Mouse (Mus musculus) left cerebral cortex, postnatal 36 days (tissue): Measurements from ENCODE around the gene Ccser2. TPM values are rescaled to one million over a fixed set of nuclear protein-coding genes. Genes with fewer than 3 reads are reported as not detected.
"Not testable (repeated sequence)": the region's sequence is repeated elsewhere in the genome, so short reads cannot be mapped to it uniquely, and the experiment has no call there.

Experiments
- DNase-seq, 2 experiments: peaks; one replicate each; pipeline ENCODE4 v3.0.0; 2021 to 2022; ENCODE audit warnings: low spot score in 2 of 2, mixed read lengths in 1 of 2
- intact Hi-C: fragments of 180-260 bp; cut with DNase I; formaldehyde crosslinking; loops from one replicate; pipeline ENCODE4 v1.15.1; 2025
- total RNA-seq, 2 experiments: library from RNA; stranded (reverse); gene quantifications; 2 replicates each; pipeline ENCODE4 v1.2.3; 2021

Gene Ccser2
- 10 to 100 TPM; 81.6 to 84.1 TPM for total RNA-seq

DNA sequence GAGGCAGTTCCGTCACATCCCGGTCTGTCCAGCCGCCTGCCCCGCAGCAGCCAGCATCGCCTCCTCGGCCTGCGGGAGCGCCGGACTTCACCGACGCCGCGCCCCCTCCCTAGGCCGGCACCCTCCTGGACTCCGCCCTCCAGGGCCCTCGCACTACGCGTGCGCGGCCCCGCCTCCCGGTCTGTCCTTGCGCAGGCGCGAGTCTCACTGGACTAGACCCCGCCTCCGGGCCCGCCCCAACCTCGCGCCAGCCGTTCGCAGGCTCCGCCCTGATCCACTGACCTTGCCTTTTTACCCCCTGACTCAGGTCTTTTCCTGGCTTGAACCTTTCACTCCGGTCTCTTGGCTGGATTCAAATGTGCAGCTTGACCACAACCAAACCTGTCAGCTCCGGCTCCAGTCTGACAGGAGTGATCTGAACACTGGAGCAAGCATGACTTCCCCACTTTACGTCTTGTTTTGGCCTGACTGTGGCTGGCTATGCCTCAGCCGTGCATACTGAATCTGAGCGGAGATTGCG lies at the start of gene Ccser2:
Gene Ccser2, minus strand, starts transcription at position 150 of the 520 bp plus-strand sequence.
- intact Hi-C loops: no loop called here
- DNase-seq: peak; percentile 96 to 98

DNA sequence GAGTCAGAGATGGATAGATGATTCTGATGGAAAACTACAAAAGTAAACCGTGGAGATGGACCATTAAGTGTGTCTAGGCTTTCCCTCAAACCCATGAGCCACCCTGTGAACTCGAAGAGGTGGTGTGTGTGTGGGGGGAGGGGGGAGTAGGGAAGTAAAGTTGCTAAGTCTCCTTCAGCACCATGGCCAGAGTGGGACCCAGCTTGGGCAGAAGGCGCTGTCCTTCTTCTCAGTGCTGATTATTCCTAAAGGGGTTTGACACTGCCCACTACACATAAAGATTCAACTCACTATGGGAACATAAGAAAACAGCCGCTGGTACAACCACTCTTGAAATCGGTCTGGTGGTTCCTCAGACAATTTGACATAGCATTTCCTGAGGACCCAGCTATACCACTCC lies 47.3 kb upstream of the Ccser2 start:
- intact Hi-C loops: no loop called here
- DNase-seq: no peak

DNA sequence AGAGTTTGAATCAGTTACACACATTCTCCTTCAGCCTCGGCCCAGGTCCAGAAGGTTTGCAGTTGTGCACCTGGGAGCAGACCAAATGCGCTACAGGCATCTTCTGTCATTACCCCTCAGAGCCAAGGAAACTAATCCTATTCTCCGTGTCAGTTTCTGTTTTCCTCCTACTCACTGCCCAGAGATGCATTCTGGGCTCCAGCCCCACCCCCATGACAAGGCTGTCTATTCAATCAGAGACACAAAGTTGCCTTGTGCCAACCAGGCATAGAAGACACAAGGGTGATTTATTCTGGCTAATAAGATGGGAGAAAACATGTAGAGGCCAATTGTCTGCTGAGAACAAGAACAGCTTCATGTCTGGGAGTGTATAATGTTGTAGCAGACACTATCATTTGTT lies 45.1 kb upstream of the Ccser2 start:
- DNase-seq: no peak

DNA sequence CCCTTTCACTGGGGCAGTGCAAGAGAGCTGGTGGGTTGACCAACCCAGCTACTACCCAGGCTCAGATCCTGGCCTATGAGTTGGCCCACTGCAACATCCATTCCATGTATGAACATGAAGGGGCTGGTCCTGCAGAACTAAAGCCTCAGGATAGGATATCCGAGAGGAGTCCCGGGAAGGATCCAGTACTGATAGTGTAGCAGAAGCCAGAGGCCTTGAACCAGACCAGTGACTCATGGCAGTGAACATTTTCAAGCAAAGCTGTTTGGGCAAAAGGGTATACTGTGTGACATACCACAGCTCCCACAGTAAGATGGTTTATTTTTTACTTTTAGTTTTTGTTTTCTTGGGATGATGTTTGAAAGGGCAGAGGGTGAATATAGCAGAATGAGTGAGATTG lies 41.1 kb upstream of the Ccser2 start:
- intact Hi-C loops: no loop called here
- DNase-seq: no peak

More for the DNA sequence above, 45.1 kb upstream of the Ccser2 start:
- intact Hi-C loops: no loop called here

DNA sequence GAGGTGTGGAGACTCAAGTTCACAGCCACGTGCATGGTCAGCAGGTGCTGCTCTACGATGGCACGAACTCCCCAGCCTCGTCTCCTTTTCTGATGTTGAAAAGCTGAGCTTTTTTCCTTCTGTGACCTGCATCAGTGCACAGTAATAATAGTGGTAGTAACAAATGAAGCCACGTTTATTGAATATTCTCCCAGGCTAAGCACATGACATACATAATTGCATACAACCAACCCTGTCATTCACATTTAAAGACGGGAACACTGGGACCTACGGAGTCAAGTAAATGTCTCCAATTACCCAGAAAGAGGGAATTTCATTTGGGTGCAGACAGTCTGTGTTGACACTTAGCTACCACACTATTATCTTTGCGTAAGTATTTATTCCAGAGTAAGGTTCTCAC lies 37.9 kb upstream of the Ccser2 start:
- DNase-seq: no peak
- intact Hi-C loops: no loop called here

DNA sequence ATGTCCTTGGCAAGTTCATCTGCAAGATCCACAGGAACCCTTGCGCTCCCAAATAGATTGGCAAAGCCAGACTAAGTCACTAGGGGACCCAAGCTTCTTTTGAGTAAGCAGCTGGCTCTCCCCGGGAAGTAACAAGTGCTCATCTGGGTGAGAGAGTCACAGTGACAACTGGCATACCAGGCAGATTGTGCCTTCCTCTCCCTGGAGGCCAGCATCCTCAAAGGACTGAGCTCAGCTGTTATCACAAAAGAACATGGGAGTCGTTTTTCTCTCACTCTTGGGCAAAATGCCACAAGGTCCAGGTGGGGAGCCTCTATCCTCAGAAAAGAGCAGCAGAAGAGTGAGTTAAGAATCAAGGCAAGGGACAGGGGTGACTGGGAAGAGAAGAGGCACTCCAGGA lies 37.3 kb upstream of the Ccser2 start:
- DNase-seq: no peak
- intact Hi-C loops: no loop called here

DNA sequence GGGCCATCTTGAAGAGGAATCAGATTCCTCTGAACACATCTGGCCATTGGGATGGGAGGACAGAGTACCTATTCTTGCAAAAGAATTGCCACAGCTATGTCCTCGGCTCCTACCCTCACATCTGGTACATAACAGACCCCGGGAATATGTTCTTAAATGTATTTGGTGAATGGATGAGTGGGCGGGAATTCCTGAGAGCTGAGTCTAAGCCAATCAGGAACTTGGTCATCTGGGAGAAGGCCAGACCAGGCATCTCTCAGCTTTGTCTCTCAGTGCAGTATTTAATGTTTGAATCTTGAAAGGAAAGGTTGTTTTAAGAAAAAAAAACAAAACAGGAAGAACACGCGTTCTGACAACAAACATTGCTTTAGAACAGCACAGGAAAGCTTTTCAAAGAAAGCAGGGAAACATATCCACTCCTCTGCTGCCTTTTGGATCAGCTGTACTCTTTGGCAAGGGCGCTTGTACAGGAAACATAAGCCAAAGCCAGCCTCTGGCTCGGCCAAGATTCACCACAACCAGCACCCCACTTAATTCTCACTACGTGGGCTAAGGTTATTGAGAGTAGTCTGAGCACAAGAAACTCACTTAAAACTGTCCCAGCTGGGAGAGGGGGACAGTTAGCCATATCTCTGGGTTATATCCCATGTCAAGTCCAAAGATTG lies 35.0 kb upstream of the Ccser2 start:
- intact Hi-C loops: no loop called here
- DNase-seq: no peak

DNA sequence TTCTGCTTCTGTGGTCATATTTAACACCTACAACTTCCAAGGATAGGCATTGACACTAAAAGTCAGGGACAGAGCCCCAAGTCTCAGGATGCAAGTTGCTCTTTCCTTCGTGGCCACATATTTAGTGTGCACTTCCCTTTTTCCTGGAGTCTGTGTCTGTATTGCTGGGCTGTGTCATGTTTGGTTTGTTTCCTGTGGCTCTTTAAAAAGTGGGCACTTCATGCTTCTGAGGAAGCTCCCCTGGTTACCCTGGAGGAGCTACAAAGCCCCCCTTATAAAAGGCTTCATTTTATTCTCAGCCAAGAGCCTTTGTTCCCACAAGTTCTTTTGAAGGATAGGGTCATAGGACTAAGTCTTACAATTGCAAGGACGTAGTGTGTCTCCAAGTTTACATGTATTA lies 34.3 kb upstream of the Ccser2 start:
- DNase-seq: no peak

DNA sequence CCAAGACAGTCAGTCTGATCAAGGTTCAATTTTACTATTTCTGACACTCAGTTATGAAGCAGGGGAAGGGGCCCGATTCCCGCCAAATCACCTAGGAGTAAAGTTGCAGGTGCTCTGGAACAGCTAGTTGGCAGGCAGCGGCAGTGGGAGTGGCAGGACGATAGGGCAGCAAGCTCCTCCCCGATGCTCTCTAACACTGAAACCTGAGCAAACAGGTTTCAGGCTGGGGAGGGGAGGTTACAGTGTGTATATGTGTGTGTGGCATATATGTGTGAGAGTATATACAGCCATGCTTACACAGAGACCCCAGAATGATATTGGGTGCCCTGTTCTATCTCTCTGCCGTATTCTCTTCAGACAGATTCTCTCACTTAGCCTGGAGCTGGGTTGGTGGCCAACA lies 32.2 kb upstream of the Ccser2 start:
- DNase-seq, intact Hi-C loops: not testable (repeated sequence)

More for the DNA sequence above, 34.3 kb upstream of the Ccser2 start:
- intact Hi-C loops: no loop called here

DNA sequence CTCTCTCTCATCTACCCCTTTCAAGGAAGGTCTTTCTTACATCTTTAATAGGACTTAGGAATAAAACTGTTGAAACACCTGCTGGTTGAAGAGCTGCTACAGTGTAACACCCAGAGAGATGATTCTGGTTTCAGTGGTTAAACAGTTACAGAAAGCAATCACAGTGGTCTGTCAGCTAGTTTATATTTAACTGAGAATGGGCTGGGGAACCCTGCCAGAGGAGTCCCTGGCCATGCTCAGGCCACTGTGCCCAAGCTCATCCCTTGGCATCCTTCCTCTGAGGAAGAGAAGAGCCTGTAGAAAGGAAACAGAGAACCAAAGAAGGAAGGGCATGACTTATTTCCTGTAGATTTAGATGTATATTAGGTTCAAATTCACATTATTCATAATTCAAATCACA lies 21.2 kb upstream of the Ccser2 start:
- intact Hi-C loops: no loop called here
- DNase-seq: no peak

DNA sequence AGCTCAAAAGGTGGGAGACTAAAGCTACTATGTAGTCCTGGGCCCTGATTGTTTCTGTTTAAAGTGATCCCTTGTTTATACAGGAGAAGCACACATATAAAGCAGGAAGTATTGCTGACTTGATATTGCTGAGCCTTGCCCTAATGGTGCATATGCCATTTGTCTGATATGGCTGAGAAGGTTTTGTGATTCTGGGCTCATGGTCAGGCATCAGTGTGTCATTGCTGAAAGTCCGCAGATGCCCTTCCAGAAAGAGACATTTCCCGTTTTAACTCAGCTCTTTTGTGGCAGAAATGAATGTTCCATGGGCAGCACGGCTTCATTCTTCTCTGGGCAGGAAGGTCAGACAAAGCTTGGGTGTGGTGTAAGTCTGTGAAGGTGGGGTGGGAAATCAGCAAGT lies 17.1 kb upstream of the Ccser2 start:
- no peak for DNase-seq
- intact Hi-C loops: no loop called here

DNA sequence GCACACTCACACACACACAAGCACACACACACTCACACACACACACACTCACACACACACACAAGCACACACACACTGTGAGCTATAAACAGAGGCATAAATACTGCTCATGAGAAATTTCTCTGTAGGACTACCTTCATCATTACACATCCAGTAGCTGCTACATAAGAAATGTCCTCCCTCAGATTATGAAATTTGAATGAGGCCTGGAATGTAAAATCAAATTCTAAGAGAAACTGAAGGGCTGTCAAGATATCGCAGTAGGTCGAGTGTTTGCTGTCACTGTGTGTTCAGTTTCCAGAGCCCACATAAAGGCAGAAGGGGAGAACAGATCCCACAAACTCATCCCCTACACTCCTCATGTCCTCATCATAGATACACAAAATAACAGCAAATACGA lies 6.4 kb upstream of the Ccser2 start:
- DNase-seq: no peak
- intact Hi-C loops: no loop called here

DNA sequence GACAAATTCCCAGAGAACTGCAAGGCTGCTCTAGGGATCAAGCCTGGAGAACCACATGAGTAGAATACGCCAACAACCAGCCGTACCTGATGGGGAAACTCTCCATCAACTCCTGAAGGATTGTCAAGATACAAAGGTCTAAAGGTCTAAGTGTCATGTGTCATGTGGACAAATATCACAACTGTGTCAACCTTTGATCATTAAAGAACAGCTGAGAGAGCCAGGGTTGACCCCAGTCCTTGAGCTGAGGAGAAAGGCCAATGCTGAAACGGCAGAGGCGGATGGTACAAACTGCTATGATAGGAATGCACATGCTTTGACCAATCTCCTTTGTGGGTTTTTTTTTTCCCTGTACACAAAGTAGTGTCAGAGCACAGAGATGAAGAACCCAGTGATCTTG lies 2.6 kb upstream of the Ccser2 start:
- DNase-seq: no peak
- intact Hi-C loops: no loop called here

DNA sequence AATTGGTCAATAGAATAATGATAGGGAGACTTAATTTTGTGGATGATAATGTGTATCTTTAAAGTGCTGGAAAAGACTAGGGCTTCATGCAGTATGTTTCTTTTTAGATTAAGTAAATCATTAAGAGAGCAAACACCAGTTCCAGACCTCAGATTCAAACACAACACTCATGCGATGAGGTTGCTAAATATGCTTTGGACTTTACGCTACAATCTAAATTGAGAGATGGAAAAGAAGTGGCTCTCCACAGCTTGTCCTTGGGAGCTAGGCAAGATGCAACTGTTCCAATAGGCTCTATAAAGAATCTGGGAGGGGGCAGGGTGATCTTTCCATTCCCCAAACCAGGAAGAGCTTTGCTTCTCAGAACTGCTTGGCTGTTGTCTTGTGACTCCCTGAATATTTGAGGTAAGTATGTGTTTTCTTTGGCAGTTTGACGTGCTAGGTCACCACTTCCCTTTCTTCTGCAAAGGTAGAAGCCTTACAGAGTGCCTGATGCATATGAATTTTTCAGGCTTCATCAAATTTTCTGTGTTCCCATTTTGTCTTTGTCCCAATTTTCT lies 1.4 kb upstream of the Ccser2 start:
- no peak for DNase-seq
- intact Hi-C loops: no loop called here

DNA sequence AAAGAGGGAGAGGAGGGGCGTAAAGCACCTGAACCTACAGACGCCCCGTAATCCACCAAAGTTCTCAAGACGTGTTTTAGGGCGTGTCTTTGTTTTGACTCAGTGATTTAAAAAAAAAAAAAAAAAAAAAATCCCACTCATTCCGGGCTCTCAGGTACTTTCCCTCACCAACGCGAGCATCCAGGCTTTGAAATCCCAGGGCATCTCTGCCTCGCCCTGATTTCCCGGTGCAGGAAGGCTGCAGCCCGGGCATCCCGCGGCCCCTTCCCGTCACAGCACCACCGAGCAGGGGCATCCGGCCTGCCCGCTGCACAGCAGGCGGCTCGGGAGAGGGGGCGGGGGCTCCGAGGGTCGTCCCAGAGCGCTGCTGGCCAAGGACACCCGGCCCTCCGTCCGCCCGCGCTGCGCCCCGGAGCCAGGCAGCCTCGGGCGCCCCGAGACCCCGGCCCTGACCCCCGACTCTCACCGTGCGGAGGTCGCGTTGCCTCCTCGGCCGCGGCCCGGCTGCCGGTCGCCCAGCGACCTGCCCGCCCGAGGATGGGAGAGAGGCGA lies 425 bp downstream of the Ccser2 start:
- no peak for DNase-seq
- intact Hi-C loops: no loop called here

DNA sequence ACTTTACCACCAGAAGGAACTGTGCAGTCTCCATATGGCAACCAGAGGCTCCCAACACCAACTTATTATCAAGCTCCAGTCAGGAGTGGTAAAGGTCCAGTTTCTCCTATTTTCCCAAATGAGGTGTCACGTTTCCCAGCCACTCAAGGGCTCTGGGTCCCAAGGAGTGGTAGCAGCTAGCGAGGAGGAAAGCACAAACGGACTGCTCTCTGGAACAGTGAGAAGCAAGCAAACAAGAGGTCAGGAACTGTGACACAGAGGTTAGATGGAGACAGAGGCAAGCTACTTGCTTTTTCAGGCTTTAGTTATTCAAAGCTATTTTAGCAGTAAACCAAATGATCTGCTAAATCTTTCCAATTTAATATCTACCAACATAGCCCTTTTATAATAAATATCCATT lies 3.2 kb downstream of the Ccser2 start:
- intact Hi-C loops: no loop called here
- DNase-seq: no peak

DNA sequence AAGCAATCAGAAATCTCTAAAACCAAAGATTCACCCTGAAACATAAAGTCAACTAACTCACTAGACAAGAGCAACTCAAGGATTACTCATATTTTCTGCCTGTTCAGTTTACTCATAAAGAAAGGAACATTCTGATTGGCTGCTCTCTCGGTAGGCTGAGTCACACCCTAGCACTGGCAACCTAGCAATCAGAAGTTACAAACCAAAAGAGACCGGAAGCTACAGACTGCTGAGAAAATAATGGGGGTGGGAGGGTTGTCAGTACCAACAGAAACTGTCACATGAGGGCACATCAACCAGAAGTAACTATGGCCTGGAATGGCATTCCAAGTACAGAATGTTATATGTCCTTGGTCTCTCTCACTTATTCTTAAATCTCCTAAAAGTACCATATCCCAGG lies 6.1 kb downstream of the Ccser2 start:
- intact Hi-C loops: no loop called here
- no peak for DNase-seq

DNA sequence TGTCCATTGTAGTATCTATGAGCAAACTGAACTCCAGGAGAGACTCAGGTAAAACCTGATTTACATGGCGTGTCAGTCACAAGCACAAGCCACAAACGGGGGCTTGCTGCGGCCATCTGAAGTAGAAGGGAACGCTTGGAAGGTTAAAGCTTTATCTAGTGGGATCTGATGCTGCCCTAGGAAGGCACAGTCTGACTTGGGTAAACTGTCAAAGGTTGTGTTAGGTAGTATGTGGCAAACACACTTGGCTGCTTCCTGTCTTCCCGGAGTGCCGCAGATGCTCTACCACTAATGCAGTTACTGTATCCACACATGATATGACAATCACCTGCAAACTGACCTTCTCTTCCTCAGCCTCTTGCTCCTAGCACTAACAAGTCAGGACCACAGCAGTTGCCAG lies 10.9 kb downstream of the Ccser2 start:
- intact Hi-C loops: no loop called here

DNA sequence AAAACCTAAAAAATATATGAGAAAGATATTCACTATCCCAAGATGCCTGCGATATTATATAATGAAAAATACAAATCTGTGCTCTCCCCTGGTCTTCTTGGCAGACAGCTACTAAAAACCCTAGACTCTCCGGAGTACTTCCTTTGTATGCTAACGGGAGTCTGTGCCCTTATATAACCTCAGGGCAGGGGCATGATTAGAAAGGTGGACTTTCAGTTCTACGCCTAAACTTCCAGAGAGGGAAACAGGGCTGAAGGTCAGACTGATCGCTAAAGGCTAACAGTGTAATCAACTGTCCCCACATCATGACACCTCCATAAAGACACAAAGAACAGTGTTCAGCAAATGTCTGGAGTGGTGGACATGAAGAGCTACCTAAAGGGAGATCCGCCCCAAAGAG lies 11.3 kb downstream of the Ccser2 start:
- intact Hi-C loops: no loop called here
- no peak for DNase-seq

More for the DNA sequence above, 10.9 kb downstream of the Ccser2 start:
- no peak for DNase-seq

DNA sequence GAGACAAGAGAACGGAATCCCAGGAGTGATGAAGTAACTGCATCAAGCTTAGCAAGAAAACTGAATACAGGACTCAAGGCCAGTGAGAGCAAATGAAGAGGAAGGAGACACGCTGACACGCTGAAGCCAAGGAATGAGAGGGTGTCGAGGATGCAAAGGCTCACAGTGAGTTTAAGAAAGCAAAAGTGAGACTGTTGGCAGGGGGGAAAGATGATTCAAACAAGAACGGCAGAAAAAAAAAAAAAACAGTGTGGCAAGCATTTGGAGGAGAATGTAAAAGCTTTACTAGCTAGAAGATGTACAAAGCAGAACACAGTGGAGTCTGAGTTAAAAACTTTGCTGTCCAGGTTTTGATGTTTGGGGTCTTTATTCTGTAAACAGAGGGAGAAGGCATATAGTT lies 11.9 kb downstream of the Ccser2 start:
- no peak for DNase-seq
- intact Hi-C loops: no loop called here

DNA sequence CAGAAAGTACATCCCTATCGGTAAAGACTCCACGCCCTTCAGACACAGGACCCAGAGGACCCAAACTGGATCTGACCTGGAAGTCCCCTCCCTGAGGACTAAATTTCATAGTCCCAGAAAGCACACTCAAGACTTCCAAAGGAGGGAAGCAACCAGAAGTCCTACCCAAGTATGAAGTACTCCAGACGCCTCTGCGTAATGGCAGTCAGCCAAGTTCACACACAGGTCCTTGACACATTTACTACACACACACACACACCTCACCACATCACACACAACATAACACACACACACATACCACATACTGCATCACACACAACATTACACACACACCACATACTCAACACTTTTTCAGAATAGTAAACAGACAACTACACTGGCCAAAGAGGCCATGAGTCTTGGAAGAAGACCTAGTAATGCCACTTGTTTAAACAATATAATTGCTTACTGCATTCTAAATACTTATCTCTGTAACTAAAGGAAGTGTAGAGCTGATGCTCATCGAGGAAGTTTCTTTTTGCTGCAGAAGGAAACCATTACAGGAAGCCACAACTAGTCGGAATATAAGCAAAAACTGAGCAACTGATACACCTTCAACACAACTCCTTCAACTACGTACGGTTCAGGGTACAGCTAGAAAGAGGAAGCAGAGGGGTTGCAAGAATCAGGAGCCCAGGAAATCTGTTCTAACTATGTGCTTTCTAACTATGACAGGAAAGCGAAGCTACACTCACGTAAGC lies 15.7 kb downstream of the Ccser2 start:
- DNase-seq: no peak
- intact Hi-C loops: loop anchor here (5.0 kb wide), 2 partner anchors 79 to 86 kb away; no protein-coding TSS in a partner anchor
